Mouse (Mus musculus): ENCODE results near the gene Aldh1l1.

Gene Aldh1l1

DNA sequence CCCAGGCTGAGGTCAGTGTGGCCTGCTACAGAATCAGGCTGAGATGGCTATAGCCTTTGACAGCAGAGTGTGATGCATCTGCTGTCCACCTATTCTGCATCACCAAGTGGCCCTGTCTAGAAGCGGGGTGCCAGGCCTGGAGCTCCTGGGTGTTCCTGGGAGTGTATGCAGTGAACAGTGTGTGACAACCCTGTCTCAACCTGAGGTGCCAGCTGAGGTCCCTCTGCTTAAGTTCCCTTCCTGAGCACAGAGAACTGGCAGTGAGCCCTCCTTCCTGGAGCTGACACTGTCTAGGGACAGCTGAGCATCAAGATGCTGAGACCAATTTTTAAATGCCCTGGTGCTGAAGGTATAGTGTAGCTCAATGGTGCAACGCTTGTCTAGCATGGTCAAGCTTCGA lies 13.5 kb upstream of the Aldh1l1 start:
- no peak for DNase-seq

DNA sequence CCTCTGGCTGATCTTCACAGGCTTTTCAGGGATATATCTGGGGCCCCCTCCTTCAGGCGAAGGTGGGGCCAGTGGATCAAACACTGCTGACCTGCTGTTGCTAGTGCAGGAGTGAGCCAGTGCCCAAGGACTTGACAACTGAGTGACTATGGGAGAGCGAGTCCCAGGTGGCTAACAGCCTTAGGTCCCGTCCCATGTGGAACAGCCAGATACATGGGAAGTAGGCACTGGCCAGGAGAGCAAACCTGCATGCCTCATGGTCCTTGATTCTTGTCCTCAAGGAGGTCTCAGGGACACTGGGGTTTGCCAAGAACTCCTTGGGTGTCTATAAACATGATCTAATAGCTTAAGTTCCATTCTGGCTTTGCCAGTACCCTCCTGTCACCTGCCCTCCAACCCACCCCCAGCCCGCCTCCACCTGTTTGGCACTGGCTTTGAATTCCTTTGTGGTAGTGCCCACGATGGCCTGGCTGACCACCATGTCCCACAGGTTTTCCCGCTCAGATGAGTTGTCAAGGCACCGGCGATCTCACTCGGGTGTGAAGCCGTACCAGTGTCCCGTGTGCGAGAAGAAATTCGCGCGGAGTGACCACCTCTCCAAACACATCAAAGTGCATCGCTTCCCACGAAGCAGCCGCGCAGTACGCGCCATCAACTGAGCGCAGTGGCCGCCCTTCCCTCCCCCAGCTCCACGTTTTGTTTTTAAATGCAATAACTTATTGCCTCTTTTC lies 12.4 kb upstream of the Aldh1l1 start:
- DNase-seq: peak in 1 of 2 experiments; percentile 43

DNA sequence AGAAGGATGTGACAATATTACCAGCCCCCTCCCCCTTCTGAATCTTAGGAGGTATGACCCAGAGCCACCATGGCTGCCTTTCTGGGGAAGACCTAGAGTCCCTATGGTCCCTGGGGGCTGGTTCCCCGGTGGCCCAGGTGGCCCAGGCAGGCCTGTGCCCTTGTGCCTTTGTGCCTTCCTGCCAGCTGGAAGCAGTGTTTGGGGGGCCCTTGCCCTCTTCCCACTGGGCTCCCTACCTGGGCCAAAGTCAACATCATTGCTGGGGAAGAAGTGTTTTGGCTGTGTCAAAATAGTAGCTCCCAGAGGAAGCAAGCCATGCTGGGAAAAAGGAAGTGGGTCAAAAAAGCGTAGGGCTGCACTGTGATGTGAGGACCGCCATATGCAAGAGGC lies 11.9 kb upstream of the Aldh1l1 start:
- peak in 1 of 2 experiments; percentile 19 for DNase-seq

DNA sequence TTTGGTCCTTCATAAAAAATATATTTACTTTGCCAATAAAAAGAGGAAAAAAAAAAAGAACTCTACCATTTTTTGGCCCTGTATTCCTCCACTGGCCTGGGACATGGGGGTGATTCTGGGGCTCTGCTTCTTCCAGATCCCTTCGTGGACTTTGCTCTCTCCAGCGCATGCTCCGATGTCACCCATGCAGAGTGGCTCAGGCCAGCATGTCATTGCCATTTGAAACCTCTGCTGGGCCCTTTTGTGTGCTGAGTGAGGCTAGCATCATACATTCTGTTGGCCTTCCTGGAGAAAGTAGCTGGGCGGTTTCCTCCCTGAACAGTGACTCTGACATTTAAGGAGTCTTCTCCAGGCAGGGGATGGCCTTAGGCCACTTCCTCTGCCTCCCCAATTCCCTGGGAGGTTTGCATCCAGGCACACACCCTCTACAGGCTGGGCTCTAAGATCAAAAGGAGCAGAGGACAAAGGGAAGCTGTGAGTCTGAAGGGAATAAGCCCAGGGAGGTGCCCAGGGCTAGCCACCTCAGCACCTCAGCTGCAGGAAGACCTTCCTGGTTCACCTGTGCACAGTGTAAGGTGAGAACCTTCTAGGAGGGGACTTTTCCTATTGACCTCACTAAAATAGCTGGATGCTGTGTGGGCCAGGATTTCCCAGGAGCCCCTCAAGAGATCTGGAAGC lies 10.9 kb upstream of the Aldh1l1 start:
- no peak for DNase-seq

DNA sequence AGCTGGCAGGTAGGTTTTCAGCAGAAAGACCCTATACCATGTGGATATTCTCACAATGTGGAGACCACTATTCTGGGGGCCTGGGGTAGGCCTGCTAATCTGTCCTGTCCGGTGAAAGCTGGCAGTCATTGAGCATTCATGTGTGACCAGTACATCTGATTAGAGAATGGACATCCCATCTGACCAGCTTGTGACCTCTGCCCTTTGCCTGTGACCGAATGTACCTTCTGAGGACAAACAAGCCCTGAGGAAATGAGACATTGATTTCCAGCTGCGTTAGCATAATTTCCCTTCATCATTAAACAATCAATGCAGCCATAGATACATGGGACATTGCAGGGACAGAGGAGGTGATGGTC lies 10.4 kb upstream of the Aldh1l1 start:
- no peak for DNase-seq

DNA sequence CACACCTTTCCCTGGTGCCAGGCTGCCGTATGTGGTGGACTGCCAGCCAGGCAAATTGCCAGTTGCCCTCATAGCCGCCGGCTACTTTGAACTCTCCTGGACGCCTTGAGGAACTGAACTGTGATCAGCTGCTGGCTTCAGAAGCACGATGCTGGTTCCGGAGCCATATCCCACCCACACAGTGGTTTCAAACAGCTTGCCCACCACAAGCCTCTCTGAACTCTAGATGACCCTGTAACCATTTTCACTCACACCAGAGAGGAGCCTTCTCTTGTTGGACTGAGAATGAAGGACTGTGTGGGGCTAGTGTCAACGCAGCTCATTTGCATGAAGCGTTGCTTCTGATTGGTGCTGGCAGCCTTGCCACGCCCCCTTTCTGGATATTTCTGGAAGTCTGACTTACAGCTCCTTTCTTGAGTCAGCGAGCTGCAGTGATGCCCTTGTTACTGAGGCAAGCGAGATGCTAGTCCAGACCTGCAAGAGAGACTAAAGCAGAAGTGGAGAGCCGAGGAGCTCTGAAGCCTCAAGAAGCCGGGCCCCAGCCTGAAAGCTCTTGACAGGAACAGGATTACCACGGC lies 9.2 kb upstream of the Aldh1l1 start:
- peak; percentile 65 to 67 for DNase-seq

DNA sequence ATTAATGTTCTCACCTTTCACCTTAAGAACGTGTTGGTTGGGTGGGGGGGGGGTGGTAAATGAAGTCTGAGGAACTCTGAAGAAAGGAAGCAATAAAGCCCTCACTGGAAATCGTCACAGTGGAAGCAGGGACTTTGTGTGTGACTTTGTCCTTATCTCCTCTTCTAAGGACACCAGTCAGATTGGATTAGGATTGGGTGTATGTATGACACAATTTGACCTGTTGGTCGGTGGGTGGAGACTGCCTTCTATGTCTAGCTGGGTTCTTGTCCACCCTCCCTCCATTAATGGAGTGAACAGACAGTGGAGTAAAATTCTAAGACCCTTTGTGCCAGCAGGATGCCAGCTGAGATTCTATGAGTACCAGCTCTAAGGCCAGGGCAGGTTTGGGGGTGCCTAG lies 2.0 kb upstream of the Aldh1l1 start:
- DNase-seq: no peak

DNA sequence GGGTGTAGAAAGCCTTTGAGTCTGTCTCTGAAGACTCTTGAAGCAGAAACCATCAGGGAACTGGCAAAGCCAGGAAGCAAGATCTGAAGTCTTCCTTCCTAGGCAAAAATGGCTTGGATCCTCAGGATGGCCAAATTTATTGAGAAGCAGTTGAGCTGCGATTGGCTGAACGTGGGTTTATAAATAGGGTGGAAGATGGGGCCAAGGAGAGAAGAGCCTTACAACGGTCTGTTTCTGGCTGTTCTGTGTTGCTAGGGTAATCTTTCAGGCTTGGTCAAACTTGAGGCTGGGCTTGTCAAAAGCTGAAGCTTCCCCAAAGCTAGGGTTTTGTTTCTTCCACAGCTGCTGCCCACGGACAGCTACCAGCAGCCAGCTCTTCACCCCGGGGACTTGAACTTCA lies 1.4 kb upstream of the Aldh1l1 start:
- DNase-seq: no peak

DNA sequence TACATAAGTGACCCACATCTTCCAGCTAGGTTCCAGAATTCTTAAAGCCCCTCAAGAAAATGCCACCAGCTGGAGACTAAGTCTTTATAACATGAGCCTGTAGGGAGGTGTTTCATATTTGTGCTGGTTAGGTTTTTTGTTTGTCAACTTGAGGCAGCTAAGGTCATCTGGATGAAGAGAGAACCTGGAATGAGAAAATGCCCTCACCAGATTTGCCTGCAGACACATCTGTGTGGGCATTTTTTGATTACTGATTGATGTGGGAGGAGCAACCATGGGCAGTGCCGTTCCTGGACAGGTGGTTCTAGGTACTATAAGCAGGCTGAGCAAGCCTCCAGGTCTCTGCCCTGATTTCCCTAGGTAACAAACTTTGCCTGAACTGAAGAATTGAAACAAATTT lies 1.3 kb downstream of the Aldh1l1 start:
- no peak for DNase-seq

DNA sequence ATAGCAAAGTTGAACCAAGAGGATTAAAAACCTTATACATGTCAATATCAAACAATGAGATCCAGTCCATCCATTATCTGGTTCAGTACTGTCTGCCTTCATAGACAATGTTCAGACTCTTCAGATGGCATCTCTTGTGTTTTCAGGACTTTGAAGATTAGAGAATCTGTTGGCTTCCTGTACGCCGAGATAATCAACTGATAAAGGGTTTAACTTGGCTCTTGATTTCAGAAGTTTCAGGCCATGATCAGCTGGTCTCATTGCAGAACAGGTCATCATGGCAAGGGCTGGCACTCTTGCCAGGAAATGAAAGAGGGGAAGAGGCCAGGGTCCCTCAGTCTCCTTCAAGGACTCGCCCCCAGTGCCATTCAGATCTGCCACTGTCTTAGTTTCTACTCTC lies 3.3 kb downstream of the Aldh1l1 start:
- no peak for DNase-seq

DNA sequence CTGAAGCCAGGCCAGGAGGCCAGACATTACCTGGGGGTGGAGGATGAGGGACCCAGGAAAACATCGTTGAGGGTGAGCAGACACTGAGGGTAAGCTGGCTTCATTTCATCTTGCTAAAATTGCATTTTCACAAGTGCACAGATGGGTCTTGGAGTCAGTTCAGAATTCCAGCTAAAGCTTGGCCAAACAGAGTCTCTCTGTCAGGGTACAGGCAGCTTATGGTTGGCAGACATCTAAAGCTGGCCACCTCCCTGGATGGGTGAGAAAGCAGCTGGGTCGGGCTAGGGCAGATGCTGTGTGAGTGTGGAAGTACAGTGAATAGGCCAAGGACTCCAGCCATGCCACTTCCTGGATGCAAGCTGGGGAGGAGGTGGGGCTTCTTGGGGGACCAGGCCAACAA lies 4.7 kb downstream of the Aldh1l1 start:
- DNase-seq: no peak

DNA sequence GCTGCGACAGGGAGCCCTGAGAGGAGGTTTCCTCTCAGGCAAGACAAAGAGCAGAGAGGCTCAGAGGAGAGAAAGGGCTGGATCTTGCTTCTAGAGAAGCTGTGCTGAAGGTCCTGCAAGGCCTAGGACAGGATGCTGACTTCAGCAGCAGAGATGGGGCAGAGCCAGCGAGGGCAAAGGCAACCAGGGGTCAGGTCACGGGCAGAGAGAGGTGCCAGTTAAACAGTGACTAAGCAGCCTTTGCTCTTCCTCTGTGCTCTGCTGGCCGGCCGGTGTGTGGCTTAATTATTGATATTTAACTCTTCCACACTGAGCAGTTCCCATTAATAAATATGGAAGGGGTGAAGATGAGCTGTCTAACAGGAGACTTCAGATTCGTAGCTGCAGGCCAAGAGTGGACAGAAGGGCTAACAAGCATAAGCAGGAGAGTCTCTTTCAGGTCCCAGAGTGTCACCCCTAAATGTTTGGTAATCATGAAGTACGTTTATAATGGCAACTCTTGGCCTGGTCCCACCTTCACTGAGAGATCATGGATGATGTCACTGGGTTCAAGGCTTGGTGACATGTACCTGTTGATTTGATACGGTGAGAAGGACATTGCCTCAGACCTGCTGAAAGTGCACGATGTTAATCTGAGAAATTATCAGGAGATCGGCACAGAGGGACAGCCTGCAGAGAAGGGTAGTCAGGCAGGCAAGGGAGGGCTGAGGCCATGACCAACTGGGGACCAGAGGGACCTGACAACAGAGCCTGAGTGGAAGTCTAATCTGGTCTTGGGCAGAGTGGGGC lies 5.9 kb downstream of the Aldh1l1 start:
- no peak for DNase-seq

DNA sequence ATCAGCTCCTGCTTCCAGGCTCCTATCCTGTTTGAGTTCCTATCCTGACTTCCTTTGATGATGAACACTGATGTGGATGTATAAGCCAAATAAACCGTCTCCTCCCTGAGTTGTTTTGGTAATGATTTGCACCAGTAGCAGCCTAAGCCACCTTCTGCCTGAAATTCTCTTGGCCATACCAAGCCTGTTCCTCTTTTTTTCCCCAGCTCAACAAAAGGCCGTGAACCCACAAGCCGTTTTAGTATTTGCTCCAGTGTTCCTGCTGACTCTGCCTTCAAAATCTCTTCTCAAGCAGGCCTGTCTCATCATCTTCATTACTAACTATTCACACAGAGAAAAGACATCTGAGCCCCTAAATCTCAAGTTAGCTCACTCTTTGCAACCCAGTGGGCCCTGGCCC lies 7.9 kb downstream of the Aldh1l1 start:
- DNase-seq: no peak

DNA sequence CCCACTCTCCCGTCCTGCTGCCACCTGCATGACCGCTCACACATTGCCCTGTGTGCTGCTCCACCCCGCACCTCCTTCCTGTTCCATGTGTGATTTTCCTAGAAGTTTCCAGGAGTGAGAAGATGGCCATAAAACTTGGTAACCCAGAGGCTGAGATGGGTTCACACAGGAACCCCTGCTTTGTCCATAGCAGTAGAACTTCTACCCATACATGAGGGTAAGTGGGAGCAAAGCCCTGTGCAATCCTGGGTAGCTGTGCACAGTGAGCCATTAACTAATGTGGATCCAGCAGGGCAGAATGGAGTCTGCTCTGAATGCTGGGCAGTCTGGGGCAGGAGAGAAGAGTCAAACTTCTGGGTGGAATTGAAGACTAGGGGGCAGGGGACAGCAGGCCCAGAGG lies 8.3 kb downstream of the Aldh1l1 start:
- no peak for DNase-seq

DNA sequence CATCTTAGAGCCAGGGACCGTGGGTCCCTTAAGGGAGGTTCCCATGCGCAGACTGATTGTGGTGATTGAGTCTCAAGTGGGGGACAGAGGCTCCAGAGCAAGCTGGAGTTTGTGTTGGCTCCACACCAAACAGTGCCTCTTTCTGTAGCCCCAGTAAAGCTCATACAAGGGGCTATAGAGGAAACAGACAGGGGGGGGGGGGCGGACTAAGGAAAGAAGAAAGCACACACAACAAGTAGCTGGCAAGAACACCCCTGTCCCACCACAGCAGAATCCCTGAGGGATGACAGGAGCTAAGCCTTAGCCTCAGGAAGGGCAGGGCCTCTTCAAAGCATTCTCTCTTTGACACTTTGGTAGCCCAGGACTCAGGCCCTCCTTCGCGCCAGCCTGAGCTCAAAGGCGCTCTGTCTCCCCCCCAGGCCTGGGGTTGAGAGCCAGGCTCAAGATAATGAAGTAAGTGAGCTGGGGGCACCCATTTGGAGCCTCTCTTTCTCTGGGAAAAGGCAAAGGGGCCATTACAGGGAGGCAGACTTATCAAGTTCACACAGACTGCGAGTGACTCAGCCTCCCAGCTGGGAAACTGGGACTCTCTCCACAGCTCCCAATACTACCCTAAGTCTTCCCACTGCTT lies 9.2 kb downstream of the Aldh1l1 start:
- no peak for DNase-seq

DNA sequence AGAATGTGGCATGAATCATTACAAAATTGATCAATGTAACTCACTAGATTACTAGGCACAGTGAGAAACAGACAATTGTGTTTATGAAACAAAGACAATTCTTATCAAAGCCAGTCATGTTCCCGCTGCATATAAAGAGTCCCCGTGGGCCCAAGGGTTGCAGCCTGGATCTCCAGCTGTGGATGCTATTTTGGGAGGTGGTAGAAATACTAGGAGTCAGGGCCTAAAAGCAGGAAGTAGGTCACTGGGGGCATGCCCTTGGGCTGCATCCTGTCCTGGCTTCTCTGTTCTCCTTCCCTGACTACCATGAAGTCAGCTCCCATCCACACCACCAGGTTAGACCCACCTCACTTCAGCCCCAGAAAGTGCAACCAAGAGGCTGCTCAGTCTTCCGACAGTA lies 10.0 kb downstream of the Aldh1l1 start:
- DNase-seq: no peak

DNA sequence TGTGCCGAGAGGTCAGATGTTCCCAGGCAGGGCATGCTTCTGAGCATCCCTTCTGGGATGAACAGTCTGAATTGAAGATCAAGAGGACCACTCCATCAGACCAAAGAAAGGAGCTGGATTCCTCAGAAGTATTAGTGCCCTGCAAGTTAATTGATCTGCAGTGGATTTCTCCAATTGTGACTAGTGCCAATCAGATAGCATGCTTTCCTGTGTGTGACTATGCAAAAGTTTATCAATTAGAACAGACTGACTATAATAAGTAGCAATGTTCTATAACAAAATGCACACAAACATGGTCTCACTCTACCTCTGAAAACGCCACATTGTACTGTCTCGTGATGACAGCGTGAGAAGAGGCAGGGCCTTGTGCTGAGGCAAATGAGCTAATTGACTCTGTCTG lies 13.3 kb downstream of the Aldh1l1 start:
- DNase-seq: no peak

DNA sequence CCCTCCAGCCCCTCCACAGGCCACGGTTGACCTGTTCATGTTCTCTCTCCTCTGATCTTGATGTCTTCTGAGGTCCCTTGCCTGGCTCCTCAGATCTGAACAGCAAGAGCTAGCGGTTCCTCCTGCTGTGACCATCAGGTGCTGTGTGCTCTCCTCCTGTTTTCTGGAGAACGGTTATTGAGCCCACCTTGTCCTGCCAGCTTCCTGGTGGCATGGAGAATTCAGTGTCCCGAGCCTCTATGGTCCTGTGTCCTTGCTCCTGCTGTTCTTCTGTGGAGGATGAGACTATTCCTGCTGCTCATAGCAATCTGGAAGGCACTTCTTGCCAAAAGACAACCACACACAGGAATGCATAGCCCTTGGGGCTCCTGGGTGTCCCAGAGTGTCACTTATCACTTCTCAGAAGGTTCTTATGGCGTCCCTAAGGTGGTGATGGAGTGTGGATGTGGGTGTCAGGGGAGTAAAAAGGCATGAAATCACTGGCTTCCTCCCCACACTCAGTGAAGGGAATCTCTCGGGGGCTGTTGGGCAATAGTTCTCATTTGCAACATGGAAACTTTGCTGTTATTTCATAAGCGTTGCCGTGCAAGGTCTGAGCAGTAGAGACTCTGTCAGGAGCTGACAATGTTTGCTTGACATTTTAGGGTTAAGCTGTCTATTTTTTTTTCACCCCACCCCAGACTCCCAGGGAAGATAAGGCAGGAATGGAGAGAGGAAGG lies 15.2 kb downstream of the Aldh1l1 start:
- DNase-seq: peak in 1 of 2 experiments; percentile 53

DNA sequence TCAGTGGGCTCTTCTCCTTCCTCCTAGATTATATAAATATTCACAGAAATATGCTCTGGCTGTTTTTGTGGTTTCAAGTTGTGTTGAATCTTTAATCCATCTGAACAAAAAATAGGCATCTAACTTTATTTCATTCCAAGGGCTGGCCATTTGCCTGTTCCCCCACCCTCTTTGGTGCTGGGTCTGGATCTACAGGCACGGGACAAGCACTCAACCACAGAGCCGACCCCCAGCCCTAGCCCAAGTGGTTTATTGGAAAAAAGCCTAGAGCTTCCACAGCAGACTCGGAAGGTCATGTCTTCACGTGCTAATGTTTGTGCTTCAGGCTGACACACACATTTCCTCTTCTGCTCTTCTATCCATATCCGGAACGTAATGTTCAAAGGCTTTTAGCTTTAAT lies 19.7 kb downstream of the Aldh1l1 start:
- DNase-seq: peak; percentile 64 to 82

DNA sequence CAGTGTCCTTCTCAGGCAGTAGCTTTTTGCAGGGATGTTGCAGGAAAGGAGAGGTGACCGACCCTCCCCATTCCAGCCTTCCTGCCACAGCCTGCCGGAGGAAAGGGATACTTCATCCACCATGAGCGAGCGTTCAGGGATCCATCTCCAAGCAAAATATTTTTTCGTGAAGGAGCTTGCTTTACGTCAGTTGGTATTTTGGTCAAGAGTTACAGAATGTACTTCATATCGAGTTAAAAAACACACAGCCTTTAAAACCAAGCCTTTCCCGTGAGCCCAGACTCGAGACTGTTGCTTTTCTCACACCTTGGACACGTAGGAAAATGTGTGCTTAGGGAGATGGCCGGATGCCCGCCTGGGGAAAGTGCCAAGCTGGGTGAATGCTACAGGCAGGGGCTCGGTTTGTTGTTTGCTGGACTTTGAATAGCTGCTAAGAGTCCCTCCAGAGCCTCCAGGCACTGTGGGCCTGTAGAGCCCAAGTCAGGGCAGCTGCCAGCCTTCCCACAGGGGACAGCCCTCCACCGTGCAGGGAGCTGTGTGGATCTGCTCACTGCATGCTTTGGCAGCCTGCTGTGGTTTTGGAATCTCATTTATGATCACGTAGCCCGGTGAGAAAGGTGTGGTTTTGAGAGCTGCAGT lies 20.6 kb downstream of the Aldh1l1 start:
- peak; percentile 94 to 97 for DNase-seq

DNA sequence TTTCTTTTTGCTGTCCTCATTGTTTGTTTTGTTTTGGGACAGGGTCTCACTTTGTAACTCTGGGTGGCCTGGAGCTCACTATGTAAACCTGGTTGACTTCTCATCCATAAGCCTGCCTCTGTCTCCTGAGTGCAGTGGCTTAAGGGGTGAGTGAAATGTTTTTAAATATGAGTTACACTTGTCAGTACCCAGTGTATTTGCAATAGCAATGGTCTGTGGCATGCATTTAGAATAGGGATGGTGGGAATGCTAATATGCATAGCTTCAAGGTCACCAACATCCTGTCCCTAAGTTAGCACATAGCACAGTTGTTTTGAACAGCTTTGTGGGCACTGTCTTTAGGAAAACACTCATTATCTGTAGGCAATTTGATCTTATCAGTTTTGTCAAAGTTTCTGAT lies 21.2 kb downstream of the Aldh1l1 start:
- no peak for DNase-seq

DNA sequence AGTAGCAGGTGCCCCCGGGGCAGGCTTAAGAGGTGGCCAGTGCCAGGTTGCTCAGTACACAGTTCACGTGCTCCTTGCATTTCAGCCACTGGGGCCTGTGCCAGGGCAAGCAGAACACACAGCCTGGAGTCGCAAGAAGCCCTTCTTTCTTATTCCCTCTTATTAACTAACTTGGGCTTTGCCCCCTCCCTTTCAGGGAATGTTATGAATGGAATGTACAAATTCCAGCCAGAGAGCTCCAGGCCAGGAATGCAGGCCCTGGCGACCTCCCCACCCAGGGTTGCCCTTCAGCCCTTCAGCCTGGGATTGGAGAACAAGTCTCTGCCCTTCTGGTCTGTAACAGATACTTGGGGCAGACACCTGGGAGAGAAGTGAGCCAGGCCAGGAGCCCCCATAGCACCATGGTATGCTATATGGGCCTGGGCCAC lies 22.0 kb downstream of the Aldh1l1 start:
- peak; percentile 93 to 96 for DNase-seq

All from lung, adult 18-20 months (tissue).